Mouse (Mus musculus): ENCODE data around the gene Lypd1. TPM values are rescaled to one million over a fixed set of nuclear protein-coding genes. Genes with fewer than 3 reads are reported as not detected.

Lypd1 gene
- total RNA-seq (2017): not detected in 2 replicates

- ATAC-seq (replicated peaks in 1 of 2; ENCODE audit: insufficient read depth in 1 of 2, low FRiP score in 2 of 2, low TSS enrichment in 1 of 2, low read depth in 1 of 2, poor library complexity in 2 of 2, severe bottlenecking in 2 of 2): no peak
Measured at GRCm38 (mm10) chr1:125912601-125913600, at the start of gene Lypd1. Lypd1 (minus strand) TSS chr1:125913101.

GRCm38 (mm10) chr1:125951026-125951425 is 38.1 kb upstream of the Lypd1 start:
- ATAC-seq (replicated peaks in 1 of 2; ENCODE audit: insufficient read depth in 1 of 2, low FRiP score in 2 of 2, low TSS enrichment in 1 of 2, low read depth in 1 of 2, poor library complexity in 2 of 2, severe bottlenecking in 2 of 2): no peak

- no peak for ATAC-seq (replicated peaks in 1 of 2; ENCODE audit: insufficient read depth in 1 of 2, low FRiP score in 2 of 2, low TSS enrichment in 1 of 2, low read depth in 1 of 2, poor library complexity in 2 of 2, severe bottlenecking in 2 of 2)
Measured at GRCm38 (mm10) chr1:125949076-125949475, 36.2 kb upstream of the Lypd1 start.

- ATAC-seq (replicated peaks in 1 of 2; ENCODE audit: insufficient read depth in 1 of 2, low FRiP score in 2 of 2, low TSS enrichment in 1 of 2, low read depth in 1 of 2, poor library complexity in 2 of 2, severe bottlenecking in 2 of 2): no peak
Measured at GRCm38 (mm10) chr1:125945136-125945535, 32.2 kb upstream of the Lypd1 start.

DNA sequence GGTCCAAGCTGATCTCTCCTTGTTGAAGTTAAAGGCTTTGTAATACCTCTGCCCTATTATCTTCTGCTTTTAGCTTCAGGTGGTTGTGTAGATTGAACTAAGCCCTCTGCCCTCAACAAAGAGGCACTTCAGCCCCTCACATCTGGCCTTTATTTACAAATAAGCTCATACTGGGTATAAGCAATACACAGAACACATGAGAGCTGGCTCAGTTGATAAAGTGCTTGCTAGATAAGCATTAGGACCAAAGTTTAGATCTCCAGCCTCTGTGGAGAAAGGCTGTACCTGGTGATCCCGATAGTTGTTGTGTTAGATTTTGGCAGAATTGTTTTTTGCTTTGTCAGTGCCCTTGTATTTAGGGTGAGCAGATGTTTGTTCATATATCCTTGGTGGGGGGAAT is 30.4 kb upstream of the Lypd1 start:
- ATAC-seq (replicated peaks in 1 of 2; ENCODE audit: insufficient read depth in 1 of 2, low FRiP score in 2 of 2, low TSS enrichment in 1 of 2, low read depth in 1 of 2, poor library complexity in 2 of 2, severe bottlenecking in 2 of 2): no peak

DNA sequence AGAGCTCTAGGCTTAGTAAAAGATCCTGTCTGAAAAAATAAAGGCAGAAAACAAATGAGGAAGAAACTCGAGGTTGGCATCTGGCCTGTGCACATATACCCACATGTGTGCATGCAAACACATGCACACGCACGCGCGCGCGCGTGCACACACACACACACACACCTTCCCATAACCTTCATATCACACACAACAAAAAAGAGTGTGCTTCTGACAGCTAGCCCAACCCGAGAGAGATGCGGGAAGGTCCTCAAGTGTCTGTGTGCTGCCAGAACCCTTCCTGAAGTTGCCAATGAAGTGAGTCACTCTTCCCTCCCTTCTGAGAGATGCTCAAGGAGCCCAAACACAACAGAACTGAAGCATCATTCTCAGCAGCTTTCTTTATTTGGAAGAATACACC is 12.6 kb upstream of the Lypd1 start:
- no peak for ATAC-seq (replicated peaks in 1 of 2; ENCODE audit: insufficient read depth in 1 of 2, low FRiP score in 2 of 2, low TSS enrichment in 1 of 2, low read depth in 1 of 2, poor library complexity in 2 of 2, severe bottlenecking in 2 of 2)

GRCm38 (mm10) chr1:125923062-125923461 is 10.2 kb upstream of the Lypd1 start:
- ATAC-seq (replicated peaks in 1 of 2; ENCODE audit: insufficient read depth in 1 of 2, low FRiP score in 2 of 2, low TSS enrichment in 1 of 2, low read depth in 1 of 2, poor library complexity in 2 of 2, severe bottlenecking in 2 of 2): no peak

DNA sequence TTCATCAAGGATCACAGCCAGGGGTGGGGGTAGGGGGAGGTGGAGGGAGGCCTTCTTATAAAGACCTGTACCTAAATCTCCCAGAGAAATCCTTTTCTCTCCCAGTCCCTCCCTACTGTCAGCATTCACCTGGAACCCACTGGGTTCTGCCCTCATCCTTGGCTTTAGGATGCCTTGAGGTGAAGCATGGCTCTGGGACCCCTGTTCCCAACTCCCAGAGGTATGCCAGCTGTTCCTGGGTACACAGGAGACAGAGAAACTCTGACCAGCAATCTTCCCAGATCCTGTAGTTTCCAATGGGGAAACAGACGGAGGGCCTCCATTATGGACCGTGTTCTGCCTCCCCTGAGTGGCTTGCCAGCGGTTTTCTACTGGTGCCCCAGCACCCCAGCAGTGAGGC is 7.8 kb upstream of the Lypd1 start:
- ATAC-seq (replicated peaks in 1 of 2; ENCODE audit: insufficient read depth in 1 of 2, low FRiP score in 2 of 2, low TSS enrichment in 1 of 2, low read depth in 1 of 2, poor library complexity in 2 of 2, severe bottlenecking in 2 of 2): no peak

DNA sequence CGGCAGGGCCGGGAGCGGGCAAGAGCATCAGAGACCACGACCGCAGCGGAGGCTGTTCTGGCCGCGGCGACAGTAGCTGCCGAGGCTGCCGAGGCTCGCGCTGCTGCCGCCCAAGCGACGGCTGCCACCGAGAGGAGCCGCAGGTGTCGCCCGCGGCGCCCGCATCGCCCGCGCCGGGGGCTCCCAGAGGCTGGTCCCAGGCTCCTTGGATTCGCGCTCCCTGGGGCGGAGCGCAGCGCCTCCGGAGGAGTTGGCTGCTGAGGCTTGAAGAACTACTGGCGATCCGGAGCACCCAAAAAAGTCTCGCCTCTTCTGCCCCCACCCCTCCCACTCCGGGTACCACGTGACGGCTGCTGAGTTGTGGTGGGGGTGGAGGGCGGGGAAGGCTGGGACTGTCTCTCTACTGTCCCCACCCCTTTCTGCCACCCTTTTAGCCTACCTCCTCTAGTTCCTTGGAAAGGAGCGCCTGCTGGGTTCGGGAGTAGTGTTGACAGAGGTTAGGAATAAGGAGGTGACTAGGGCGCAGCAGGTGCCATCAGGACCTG is 928 bp downstream of the Lypd1 start:
- ATAC-seq (replicated peaks in 1 of 2; ENCODE audit: insufficient read depth in 1 of 2, low FRiP score in 2 of 2, low TSS enrichment in 1 of 2, low read depth in 1 of 2, poor library complexity in 2 of 2, severe bottlenecking in 2 of 2): peak; percentile 42 to 46; a peak in 3 of 4 replicates

DNA sequence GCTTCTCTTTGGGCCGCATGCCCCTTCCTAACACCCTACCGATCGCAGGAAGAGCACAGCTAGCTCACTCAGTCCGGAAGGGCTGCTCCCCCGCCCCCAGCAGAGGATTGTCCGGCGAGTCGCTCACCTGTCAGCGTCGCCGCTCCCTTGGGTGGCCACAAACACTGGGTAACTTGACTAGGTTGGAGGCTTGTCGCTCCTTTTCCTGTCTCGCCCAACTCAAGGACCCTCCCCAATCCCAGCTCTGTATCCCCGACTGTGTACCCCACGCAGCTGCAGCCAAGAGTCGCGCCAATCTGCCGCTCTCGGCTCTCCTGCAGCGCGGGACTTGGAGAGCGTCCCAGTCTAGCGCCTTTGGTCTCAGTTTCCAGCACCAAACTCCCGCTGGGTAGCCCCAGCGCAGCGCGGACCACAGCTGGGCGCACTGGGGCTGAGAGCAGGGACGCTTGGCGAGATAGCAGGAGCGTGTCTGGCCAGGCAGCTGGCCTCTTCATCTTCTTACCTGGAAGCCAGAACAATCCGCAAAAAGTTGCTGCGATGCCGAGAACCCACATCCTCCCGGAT is 1.5 kb downstream of the Lypd1 start:
- peak; percentile 12 to 30; a peak in 1 of 4 replicates for ATAC-seq (replicated peaks in 1 of 2; ENCODE audit: insufficient read depth in 1 of 2, low FRiP score in 2 of 2, low TSS enrichment in 1 of 2, low read depth in 1 of 2, poor library complexity in 2 of 2, severe bottlenecking in 2 of 2)

DNA sequence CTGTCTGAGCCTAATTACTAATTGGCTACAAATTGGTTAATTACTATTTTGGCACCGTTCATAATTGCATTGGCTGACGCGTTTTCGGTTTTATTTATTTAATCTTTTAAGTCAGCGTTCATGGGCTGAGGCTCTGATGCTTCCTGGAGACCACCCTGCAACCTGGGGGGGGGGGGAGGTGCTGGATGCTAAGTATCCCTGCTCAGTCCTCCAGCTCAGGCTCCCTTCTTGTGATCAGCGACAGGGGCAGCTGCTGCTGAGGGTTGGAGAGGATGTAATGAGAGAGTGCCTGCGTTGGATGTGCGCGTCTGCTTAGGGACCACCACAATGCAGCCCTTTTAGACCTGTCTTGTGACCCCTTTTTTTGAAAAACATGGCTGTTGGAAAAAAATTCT is 2.0 kb downstream of the Lypd1 start:
- ATAC-seq (replicated peaks in 1 of 2; ENCODE audit: insufficient read depth in 1 of 2, low FRiP score in 2 of 2, low TSS enrichment in 1 of 2, low read depth in 1 of 2, poor library complexity in 2 of 2, severe bottlenecking in 2 of 2): no peak

GRCm38 (mm10) chr1:125910211-125910870 is 2.6 kb downstream of the Lypd1 start:
- ATAC-seq (replicated peaks in 1 of 2; ENCODE audit: insufficient read depth in 1 of 2, low FRiP score in 2 of 2, low TSS enrichment in 1 of 2, low read depth in 1 of 2, poor library complexity in 2 of 2, severe bottlenecking in 2 of 2): no peak

GRCm38 (mm10) chr1:125893158-125893557 is 19.7 kb downstream of the Lypd1 start:
- no peak for ATAC-seq (replicated peaks in 1 of 2; ENCODE audit: insufficient read depth in 1 of 2, low FRiP score in 2 of 2, low TSS enrichment in 1 of 2, low read depth in 1 of 2, poor library complexity in 2 of 2, severe bottlenecking in 2 of 2)

GRCm38 (mm10) chr1:125870056-125870455 is 42.8 kb downstream of the Lypd1 start:
- ATAC-seq (replicated peaks in 1 of 2; ENCODE audit: insufficient read depth in 1 of 2, low FRiP score in 2 of 2, low TSS enrichment in 1 of 2, low read depth in 1 of 2, poor library complexity in 2 of 2, severe bottlenecking in 2 of 2): no peak

DNA sequence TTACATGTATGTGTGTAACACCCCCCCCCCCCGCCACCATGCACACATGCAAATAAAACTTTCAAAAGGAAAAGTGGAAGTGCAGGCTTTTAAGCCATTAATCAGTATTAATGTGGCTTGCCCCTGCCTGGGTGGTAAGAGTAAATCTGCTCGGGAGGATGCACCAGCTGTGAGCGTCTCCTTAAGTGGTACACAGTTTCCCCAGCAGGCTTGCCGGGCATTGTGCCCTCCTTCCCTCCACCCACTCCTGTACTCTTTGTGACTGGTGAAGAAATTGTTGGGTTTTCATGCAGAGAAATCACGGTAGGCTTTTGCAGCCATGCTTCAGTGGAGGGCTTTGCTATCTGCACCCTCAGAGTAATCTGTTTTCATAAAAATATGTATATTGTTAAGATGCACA is 54.3 kb downstream of the Lypd1 start:
- ATAC-seq (replicated peaks in 1 of 2; ENCODE audit: insufficient read depth in 1 of 2, low FRiP score in 2 of 2, low TSS enrichment in 1 of 2, low read depth in 1 of 2, poor library complexity in 2 of 2, severe bottlenecking in 2 of 2): no peak

GRCm38 (mm10) chr1:125854646-125855045 is 58.3 kb downstream of the Lypd1 start:
- no peak for ATAC-seq (replicated peaks in 1 of 2; ENCODE audit: insufficient read depth in 1 of 2, low FRiP score in 2 of 2, low TSS enrichment in 1 of 2, low read depth in 1 of 2, poor library complexity in 2 of 2, severe bottlenecking in 2 of 2)

- ATAC-seq (replicated peaks in 1 of 2; ENCODE audit: insufficient read depth in 1 of 2, low FRiP score in 2 of 2, low TSS enrichment in 1 of 2, low read depth in 1 of 2, poor library complexity in 2 of 2, severe bottlenecking in 2 of 2): no peak
Measured at GRCm38 (mm10) chr1:125839746-125840392, 73.0 kb downstream of the Lypd1 start.

All from hematopoietic stem cell, adult 5-6 weeks (primary cell).